Comparison of ENCODE assay signal across 15 mouse cellular contexts in genomic region chr1:127904774-127905385, GRCm38 (mm10). TPM values are rescaled to one million over a fixed set of nuclear protein-coding genes. Genes with fewer than 3 reads are reported as not detected.
DNase-seq lines count a peak whose midpoint lies in the region; ATAC-seq lines count a peak whose summit lies in the region.
"Had no signal": no experiment of that assay in that cellular context is flagged by ENCODE, and none has a peak within 500 bp of the region (broad histone marks: within the 10 kb centered on the region; RNA-seq: fewer than 3 reads in every experiment).

No protein-coding gene starts in this region.

- 66% methylated on average over 2 of the region's 2 CpGs for WGBS in kidney, embryonic 14.5 days
- WGBS in midbrain, embryonic 13.5 days, result 7% methylated on average over 2 of the region's 2 CpGs

- H3K4me2 ChIP-seq in kidney, embryonic 14.5 days (replicated peaks; ENCODE audit: low read depth, low read length), result no peak overlapping the region
- no peak overlapping the region for H3K4me2 ChIP-seq in midbrain, embryonic 13.5 days (replicated peaks)
- H3K4me2 ChIP-seq: embryonic facial prominence, embryonic 13.5 days; limb, embryonic 13.5 days had no signal

- ATAC-seq in kidney, embryonic 14.5 days (ENCODE audit: low FRiP score, low TSS enrichment), result no peak
- peak; percentile 82 for ATAC-seq in midbrain, embryonic 13.5 days
- ATAC-seq: activated CD4-positive, CD25-positive, alpha-beta regulatory T cell, adult 4 months had no signal

- H3K36me3 ChIP-seq in kidney, embryonic 14.5 days (ENCODE audit: control insufficient read depth, insufficient read depth, low read length), result peaks cover 3% of the 10 kb centered on the region; the same call in 1 of the 2 replicates
- peaks cover 9% of the 10 kb centered on the region; the same call in 1 of the 2 replicates for H3K36me3 ChIP-seq in midbrain, embryonic 13.5 days

- no peaks in the 10 kb centered on the region for H3K27me3 ChIP-seq in kidney, embryonic 14.5 days (ENCODE audit: control insufficient read depth, insufficient read depth, low read length)
- no peaks in the 10 kb centered on the region for H3K27me3 ChIP-seq in midbrain, embryonic 13.5 days
- H3K27me3 ChIP-seq: embryonic facial prominence, embryonic 13.5 days; limb, embryonic 13.5 days had no signal

- peak; percentile 49 for DNase-seq in kidney, adult 11 months
- DNase-seq in brain, adult 2 months (ENCODE audit: low read depth, low spot score), result peak; percentile 23
- DNase-seq in kidney, adult 8-10 months, result peak; percentile 31 to 41
- DNase-seq in left cerebral cortex, postnatal 36 days (ENCODE audit: low spot score in 2 of 2), result no peak
- no peak for DNase-seq in thymus, postnatal 14 days
- DNase-seq in cerebellum, postnatal 10 days, result no peak
- DNase-seq: lung, postnatal 10 days had no signal

- H3K4me3 ChIP-seq in kidney, embryonic 14.5 days (ENCODE audit: low read length), result no peak overlapping the region
- no peak overlapping the region for H3K4me3 ChIP-seq in midbrain, embryonic 13.5 days (replicated peaks)
- H3K4me3 ChIP-seq: embryonic facial prominence, embryonic 13.5 days; limb, embryonic 13.5 days; myocyte had no signal

- no peak overlapping the region for H3K9ac ChIP-seq in kidney, embryonic 14.5 days (ENCODE audit: low read depth, low read length)
- no peak overlapping the region for H3K9ac ChIP-seq in midbrain, embryonic 13.5 days (replicated peaks)
- H3K9ac ChIP-seq: embryonic facial prominence, embryonic 13.5 days; limb, embryonic 13.5 days had no signal

- H3K9me3 ChIP-seq in kidney, embryonic 14.5 days (ENCODE audit: control insufficient read depth, low read length), result no peaks in the 10 kb centered on the region
- H3K9me3 ChIP-seq in midbrain, embryonic 13.5 days, result no peaks in the 10 kb centered on the region
- H3K9me3 ChIP-seq: embryonic facial prominence, embryonic 13.5 days; limb, embryonic 13.5 days had no signal

- intact Hi-C loops in left cerebral cortex, postnatal 36 days (cut with DNase I), result loop anchor here (5.0 kb wide), 1 partner anchor 78 kb away; no protein-coding TSS in a partner anchor

- H3K27ac ChIP-seq in kidney, embryonic 14.5 days (ENCODE audit: low read depth, low read length), result no peak overlapping the region
- peak overlapping the region; percentile 52; the same call in 1 of the 2 replicates for H3K27ac ChIP-seq in midbrain, embryonic 13.5 days
- H3K27ac ChIP-seq: embryonic facial prominence, embryonic 13.5 days; limb, embryonic 13.5 days had no signal

- H3K4me1 ChIP-seq in kidney, embryonic 14.5 days (ENCODE audit: control insufficient read depth, insufficient read depth, low read length), result no peaks in the 10 kb centered on the region
- H3K4me1 ChIP-seq in midbrain, embryonic 13.5 days (replicated peaks), result 0 out of 2 replicates have a peak, but pooled peaks cover 4% of the 10 kb centered on the region
- H3K4me1 ChIP-seq: embryonic facial prominence, embryonic 13.5 days; limb, embryonic 13.5 days had no signal

RNA-seq across cellular contexts. Expression of gene Rab3gap1, which starts 36.3 kb away (rescaled TPM):
- polyA plus RNA-seq in kidney, embryonic 14.5 days (2014; fragmentation: Nextera tagmentation; extraction: Ambion mirVana), result 13.7 and 25.1 TPM in 2 replicates
- polyA plus RNA-seq in midbrain, embryonic 13.5 days (2015; fragmentation: Nextera tagmentation; extraction: Ambion mirVana), result 22.7 and 23.6 TPM in 2 replicates
- total RNA-seq in left cerebral cortex, postnatal 36 days (2021), result 10 to 100 TPM; 72.2 to 78.2 TPM

RNA-seq across cellular contexts. Expression of gene Map3k19, which starts 50.0 kb away (rescaled TPM):
- polyA plus RNA-seq in kidney, embryonic 14.5 days (2014; fragmentation: Nextera tagmentation; extraction: Ambion mirVana), result not detected in 2 replicates
- 0.15 and 0.17 TPM in 2 replicates for polyA plus RNA-seq in midbrain, embryonic 13.5 days (2015; fragmentation: Nextera tagmentation; extraction: Ambion mirVana)
- 1 to 10 TPM; 4.4 to 8.7 TPM for total RNA-seq in left cerebral cortex, postnatal 36 days (2021)
- polyA plus RNA-seq: embryonic facial prominence, embryonic 13.5 days; heart, embryonic 14.5 days; limb, embryonic 13.5 days; stomach, embryonic 14.5 days had no signal

Comparison
In these comparisons a context has a peak if more than half of its experiments do, and no peak if none do; other contexts are left out.
1. DNase-seq: peak in kidney, adult 11 months (single experiment), brain, adult 2 months (single experiment) and kidney, adult 8-10 months (2 of 2); none in left cerebral cortex, postnatal 36 days (0 of 2), thymus, postnatal 14 days (single experiment) and cerebellum, postnatal 10 days (0 of 2).